Mouse (Mus musculus) brain, embryonic 14.5 days (tissue): ENCODE measurements at regions not wholly inside any gene's neighbourhood (a gene's known extent, or its start where the extent isn't known, plus 50 kb on each side); places are given as distances from the start of the nearest gene placed in this dataset.

Experiments used
- CTCF ChIP-seq: fragments of 200-500 bp; IDR thresholded peaks from 2 replicates; pipeline ENCODE4 v1.5.1; 2012; ENCODE audit warnings: inconsistent platforms, mild to moderate bottlenecking, moderate library complexity, borderline replicate concordance; ENCODE audit not compliant: insufficient read depth, insufficient read length; ENCODE audit errors: extremely low read depth
- POLR2A ChIP-seq: fragments of 200-500 bp; IDR thresholded peaks from 2 replicates; pipeline ENCODE4 v1.6.1; 2012; ENCODE audit warnings: mild to moderate bottlenecking, inconsistent platforms, borderline replicate concordance; ENCODE audit not compliant: poor library complexity, insufficient read depth, insufficient read length, severe bottlenecking; ENCODE audit errors: extremely low read depth

- TF ChIP-seq CTCF (no peak), POLR2A (no peak)
Measured at GRCm38 (mm10) chr9:11328900-11329299, 424.3 kb upstream of the Cntn5 start.
